Mouse (Mus musculus): ENCODE data around the gene Pdrg1. TPM values are rescaled to one million over a fixed set of nuclear protein-coding genes. Genes with fewer than 3 reads are reported as not detected.
A peak's percentile ranks its signal among the peaks of the same experiment; 100 is the strongest.

Gene Pdrg1
- 24.1 and 71.8 TPM in 2 replicates for total RNA-seq (2014; rRNA removed; ENCODE audit: low replicate concordance)
- 120 and 129 TPM in 2 replicates for polyA plus RNA-seq (2015; fragmentation: Nextera tagmentation; extraction: Ambion mirVana)

DNA sequence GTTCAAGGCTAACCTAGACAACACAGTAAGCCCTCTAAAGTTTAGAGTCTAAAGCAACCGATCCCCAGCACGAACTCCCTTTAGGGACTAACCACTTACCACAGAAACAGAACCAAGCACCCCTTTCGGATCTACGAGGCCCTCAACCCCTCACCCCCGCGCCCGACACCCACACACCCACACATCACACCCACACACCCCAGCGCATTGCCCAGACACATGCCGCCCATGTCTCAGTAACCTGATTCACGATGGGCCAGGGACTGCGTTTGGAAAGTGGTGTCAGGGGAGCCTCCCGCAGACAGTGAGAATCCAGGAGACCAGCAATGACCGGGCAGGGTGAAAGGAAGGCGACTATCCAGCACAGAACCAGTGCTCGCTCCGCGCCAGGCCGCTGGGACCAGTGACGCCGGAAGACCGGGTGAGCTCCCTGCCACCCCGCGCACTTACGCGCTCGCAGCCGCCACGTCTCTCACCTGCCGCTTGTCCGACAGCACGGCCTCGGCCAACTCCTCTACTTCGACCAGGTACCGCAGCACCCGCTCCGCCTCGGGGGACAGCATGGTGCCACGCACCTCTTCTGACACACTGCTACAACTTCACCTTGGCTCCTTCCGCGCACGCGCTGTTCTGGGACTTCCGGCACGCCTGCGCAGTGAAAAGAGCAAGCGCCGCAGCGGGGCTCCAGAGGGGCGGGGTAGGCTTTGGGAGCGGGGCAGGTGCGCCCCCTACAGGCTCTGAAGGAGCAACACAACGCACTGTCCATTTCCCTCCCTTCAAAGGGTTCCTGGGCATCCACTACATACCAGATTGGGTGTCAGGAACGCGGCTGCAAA is at the start of gene Pdrg1:
Pdrg1 (minus strand) TSS at position 670 of the 836 bp plus-strand sequence.
- peak within 1 kb of the TSS; percentile 69 for H3K4me3 ChIP-seq (ENCODE audit: low read depth, low read length)
- peaks cover 8% of the 10 kb centered on the region for H3K4me1 ChIP-seq (ENCODE audit: control insufficient read depth, insufficient read depth)
- TF ChIP-seq CTCF (IDR thresholded peaks at IDR 0.05; ENCODE audit: low read depth): peak; percentile 94
- no peak for TF ChIP-seq EP300 (IDR thresholded peaks at IDR 0.05; ENCODE audit: low read depth)
- H3K36me3 ChIP-seq (replicated peaks; ENCODE audit: control insufficient read depth, insufficient read depth, low read length): peaks cover 29% of the 10 kb centered on the region
- 1% methylated on average over 54 of the region's 54 CpGs for WGBS
- H3K9me3 ChIP-seq (replicated peaks; ENCODE audit: control insufficient read depth, low read length): no peaks in the 10 kb centered on the region
- peak within 1 kb of the TSS; percentile 54 for H3K9ac ChIP-seq (replicated peaks; ENCODE audit: low read depth, low read length)
- DNase-seq (ENCODE audit: low spot score): peak; percentile 94
- no peaks in the 10 kb centered on the region for H3K27me3 ChIP-seq (ENCODE audit: control insufficient read depth, insufficient read depth, low read length)
- peak; percentile 96 for ATAC-seq (ENCODE audit: insufficient read depth, low read depth)
- no peak within 1 kb of the TSS for H3K27ac ChIP-seq (ENCODE audit: low read depth)
- peak within 1 kb of the TSS; percentile 91 for H3K4me2 ChIP-seq (ENCODE audit: low read depth, low read length)

GRCm38 (mm10) chr2:153064190-153064970 is 49.2 kb upstream of the Pdrg1 start:
- WGBS: 65% methylated on average over 9 of the region's 9 CpGs
- H3K9me3 ChIP-seq (replicated peaks; ENCODE audit: control insufficient read depth, low read length): no peaks in the 10 kb centered on the region
- no peaks in the 10 kb centered on the region for H3K36me3 ChIP-seq (replicated peaks; ENCODE audit: control insufficient read depth, insufficient read depth, low read length)
- DNase-seq (ENCODE audit: low spot score) (no peak), ATAC-seq (ENCODE audit: insufficient read depth, low read depth) (no peak)
- H3K4me2 ChIP-seq (ENCODE audit: low read depth, low read length): 0 out of 2 replicates have a peak overlapping the region, but pooled peaks have one; percentile 15
- H3K4me1 ChIP-seq (ENCODE audit: control insufficient read depth, insufficient read depth): 0 out of 2 replicates have a peak, but pooled peaks cover 6% of the 10 kb centered on the region
- H3K4me3 ChIP-seq (ENCODE audit: low read depth, low read length): no peak overlapping the region
- peak overlapping the region; percentile 70; the same call in 1 of the 2 replicates for H3K27ac ChIP-seq (ENCODE audit: low read depth)
- peaks cover 14% of the 10 kb centered on the region for H3K27me3 ChIP-seq (ENCODE audit: control insufficient read depth, insufficient read depth, low read length)
- H3K9ac ChIP-seq (replicated peaks; ENCODE audit: low read depth, low read length): no peak overlapping the region
- no peak for TF ChIP-seq CTCF (IDR thresholded peaks at IDR 0.05; ENCODE audit: low read depth)
- no peak for TF ChIP-seq EP300 (IDR thresholded peaks at IDR 0.05; ENCODE audit: low read depth)

- no peak overlapping the region for H3K4me2 ChIP-seq (ENCODE audit: low read depth, low read length)
- 51% methylated on average over 3 of the region's 3 CpGs for WGBS
- no peak for TF ChIP-seq EP300 (IDR thresholded peaks at IDR 0.05; ENCODE audit: low read depth)
- TF ChIP-seq CTCF (IDR thresholded peaks at IDR 0.05; ENCODE audit: low read depth): no peak
- H3K4me1 ChIP-seq (ENCODE audit: control insufficient read depth, insufficient read depth): 0 out of 2 replicates have a peak, but pooled peaks cover 6% of the 10 kb centered on the region
- no peaks in the 10 kb centered on the region for H3K36me3 ChIP-seq (replicated peaks; ENCODE audit: control insufficient read depth, insufficient read depth, low read length)
- H3K9ac ChIP-seq (replicated peaks; ENCODE audit: low read depth, low read length): no peak overlapping the region
- H3K9me3 ChIP-seq (replicated peaks; ENCODE audit: control insufficient read depth, low read length): no peaks in the 10 kb centered on the region
- H3K4me3 ChIP-seq (ENCODE audit: low read depth, low read length): no peak overlapping the region
- ATAC-seq (ENCODE audit: insufficient read depth, low read depth) (no peak), DNase-seq (ENCODE audit: low spot score) (no peak)
- peaks cover 14% of the 10 kb centered on the region for H3K27me3 ChIP-seq (ENCODE audit: control insufficient read depth, insufficient read depth, low read length)
- no peak overlapping the region for H3K27ac ChIP-seq (ENCODE audit: low read depth)
These were observed 48.2 kb upstream of the Pdrg1 start for GRCm38 (mm10) chr2:153063394-153063793.

GRCm38 (mm10) chr2:153060216-153060615 is 45.0 kb upstream of the Pdrg1 start:
- Histone ChIP-seq H3K4me2 (ENCODE audit: low read depth, low read length) (no peak overlapping the region), H3K4me1 (ENCODE audit: control insufficient read depth, insufficient read depth) (no peaks in the 10 kb centered on the region), H3K4me3 (ENCODE audit: low read depth, low read length) (no peak overlapping the region), H3K36me3 (replicated peaks; ENCODE audit: control insufficient read depth, insufficient read depth, low read length) (no peaks in the 10 kb centered on the region), H3K9me3 (replicated peaks; ENCODE audit: control insufficient read depth, low read length) (no peaks in the 10 kb centered on the region), H3K27me3 (ENCODE audit: control insufficient read depth, insufficient read depth, low read length) (no peaks in the 10 kb centered on the region), H3K27ac (ENCODE audit: low read depth) (no peak overlapping the region), H3K9ac (replicated peaks; ENCODE audit: low read depth, low read length) (no peak overlapping the region)
- no peak for TF ChIP-seq CTCF (IDR thresholded peaks at IDR 0.05; ENCODE audit: low read depth)
- WGBS: 79% methylated on average over 7 of the region's 7 CpGs
- no peak for ATAC-seq (ENCODE audit: insufficient read depth, low read depth)
- no peak for DNase-seq (ENCODE audit: low spot score)

DNA sequence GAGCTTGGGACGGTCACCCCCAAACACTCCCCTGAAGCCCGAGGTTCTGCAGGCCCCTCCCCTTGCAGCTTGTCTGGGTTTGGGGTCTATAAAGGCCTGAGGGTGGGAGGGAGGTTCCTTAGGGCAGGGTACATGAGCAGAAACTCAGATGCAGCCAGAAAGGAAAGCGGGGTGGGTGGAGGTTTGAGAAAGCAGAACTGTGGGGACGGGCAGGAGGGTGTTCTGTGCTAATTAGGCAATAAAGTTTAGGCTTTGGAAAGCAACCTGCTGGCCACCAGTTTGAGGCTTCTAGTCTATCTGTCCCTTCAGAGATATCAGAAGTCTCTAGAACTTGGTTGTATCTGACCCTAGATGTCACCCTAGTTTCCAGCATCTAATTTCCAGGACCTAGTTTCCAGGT is 43.1 kb upstream of the Pdrg1 start:
- Histone ChIP-seq H3K9me3 (replicated peaks; ENCODE audit: control insufficient read depth, low read length) (no peaks in the 10 kb centered on the region), H3K4me1 (ENCODE audit: control insufficient read depth, insufficient read depth) (no peaks in the 10 kb centered on the region), H3K36me3 (replicated peaks; ENCODE audit: control insufficient read depth, insufficient read depth, low read length) (no peaks in the 10 kb centered on the region), H3K4me2 (ENCODE audit: low read depth, low read length) (no peak overlapping the region), H3K27ac (ENCODE audit: low read depth) (no peak overlapping the region), H3K4me3 (ENCODE audit: low read depth, low read length) (no peak overlapping the region), H3K9ac (replicated peaks; ENCODE audit: low read depth, low read length) (no peak overlapping the region), H3K27me3 (ENCODE audit: control insufficient read depth, insufficient read depth, low read length) (peaks cover 12% of the 10 kb centered on the region; the same call in 1 of the 2 replicates)
- TF ChIP-seq CTCF (IDR thresholded peaks at IDR 0.05; ENCODE audit: low read depth): no peak
- TF ChIP-seq EP300 (IDR thresholded peaks at IDR 0.05; ENCODE audit: low read depth): no peak
- no peak for ATAC-seq (ENCODE audit: insufficient read depth, low read depth)
- WGBS: 56% methylated on average over 4 of the region's 4 CpGs
- no peak for DNase-seq (ENCODE audit: low spot score)
